Mouse (Mus musculus): ENCODE data around the gene Ing5.
"Not testable (repeated sequence)": the region's sequence is repeated elsewhere in the genome, so short reads cannot be mapped to it uniquely, and the experiment has no call there.

Gene Ing5

DNA sequence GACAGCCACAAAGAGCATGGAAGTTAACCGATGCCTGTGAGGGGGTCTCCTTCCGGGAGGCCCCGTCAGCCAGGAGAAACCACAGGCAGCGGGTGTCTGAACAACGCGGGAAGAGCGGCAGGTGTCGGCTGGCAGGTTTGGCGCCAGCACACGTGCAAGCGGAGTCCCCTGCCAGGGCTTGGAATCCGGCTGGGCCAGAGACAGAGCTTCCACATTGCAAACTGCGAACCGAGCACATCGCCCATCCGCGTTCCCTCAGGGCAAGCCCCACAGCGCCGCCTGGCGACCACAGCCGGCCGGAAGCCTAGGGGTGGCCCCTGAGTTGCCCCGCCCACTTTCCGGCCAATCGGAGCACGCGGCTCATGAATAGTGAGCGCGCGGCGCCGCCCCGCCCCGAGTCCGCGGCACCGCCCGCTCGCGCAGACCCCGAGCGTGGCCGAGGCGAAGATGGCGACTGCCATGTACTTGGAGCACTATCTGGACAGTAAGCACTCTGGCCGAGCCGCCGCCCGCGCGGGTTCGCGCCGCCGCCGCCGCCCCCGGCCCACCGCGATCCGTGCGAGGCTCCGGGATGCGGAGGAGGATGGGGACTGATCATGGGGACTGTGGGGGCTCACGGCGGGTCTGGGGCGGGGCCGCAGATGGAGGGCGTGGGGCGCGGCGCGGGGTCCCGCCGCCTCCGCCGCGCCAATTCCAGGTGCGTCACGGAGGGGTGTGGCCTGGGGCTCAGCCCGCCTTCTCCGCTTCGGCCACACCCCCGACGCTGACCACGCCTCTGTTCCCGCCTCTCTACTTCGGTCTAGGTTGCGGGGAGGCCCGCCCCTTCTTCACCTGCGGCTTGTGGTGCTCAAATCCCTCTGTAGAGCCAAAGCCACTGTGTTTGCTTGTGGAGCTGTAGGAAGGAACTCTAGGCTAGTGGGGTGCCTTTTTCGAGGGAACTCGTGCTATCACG is at the start of gene Ing5:
Gene Ing5, plus strand, starts transcription at position 410 of the 952 bp plus-strand sequence.
- peak; percentile 98 for DNase-seq (ENCODE audit: low read depth)

DNA sequence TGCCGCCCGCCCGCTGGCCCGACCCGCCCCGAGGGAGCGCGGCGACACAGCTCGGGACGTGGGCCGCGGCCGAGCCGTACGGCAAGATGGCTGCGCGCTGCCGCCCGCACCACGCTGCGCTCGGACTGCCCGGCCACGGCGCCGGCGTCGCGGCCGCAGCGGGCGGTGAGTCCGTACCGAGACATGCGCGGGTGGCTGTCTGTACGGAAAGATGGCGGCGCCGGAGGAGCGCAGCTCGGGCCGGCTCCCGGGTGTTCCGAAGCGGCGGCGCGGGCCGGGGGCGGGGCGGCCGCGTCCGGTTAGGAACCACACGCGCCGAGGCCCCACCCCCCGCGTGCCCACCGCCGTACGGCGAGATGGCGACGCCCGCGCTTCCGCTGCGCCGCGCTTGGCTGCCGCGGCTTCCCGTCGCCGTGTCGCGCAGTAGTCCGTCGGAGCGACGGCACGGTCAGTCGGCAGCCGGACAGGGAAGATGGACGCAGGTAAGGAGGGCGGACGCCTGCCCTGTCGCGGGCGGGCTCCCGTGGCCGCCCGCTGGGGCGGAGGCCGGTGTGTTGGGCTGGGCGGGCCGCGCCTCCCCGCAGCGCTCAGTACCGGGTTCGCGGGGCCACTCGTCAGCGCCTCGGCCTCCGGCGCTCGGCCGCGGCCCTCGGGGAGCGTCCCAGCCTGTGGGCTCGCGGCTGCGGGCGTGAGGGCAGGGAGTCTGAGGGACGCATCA is 49.0 kb upstream of the Ing5 start, which contains the start of gene Thap4:
Gene Thap4, minus strand, starts transcription at position 292 of the 718 bp plus-strand sequence.
- peak; percentile 91 for DNase-seq (ENCODE audit: low read depth)

DNA sequence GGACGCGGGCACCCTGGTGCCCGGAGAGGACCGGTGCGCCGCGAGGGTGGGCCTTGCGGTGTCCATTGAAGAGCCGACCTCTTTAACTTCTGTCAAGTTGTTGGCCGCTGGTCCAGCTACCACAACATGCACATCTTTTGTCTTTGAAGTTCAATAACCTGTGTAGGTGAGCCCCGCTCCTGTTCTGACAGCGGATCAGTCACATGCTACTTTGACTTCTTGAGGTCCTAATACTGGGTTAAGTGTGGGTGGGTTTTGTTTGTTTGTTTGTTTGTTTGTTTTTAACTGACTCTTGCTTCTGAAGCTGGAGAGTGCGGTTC is 48.5 kb upstream of the Ing5 start:
- DNase-seq (ENCODE audit: low read depth), result no peak

DNA sequence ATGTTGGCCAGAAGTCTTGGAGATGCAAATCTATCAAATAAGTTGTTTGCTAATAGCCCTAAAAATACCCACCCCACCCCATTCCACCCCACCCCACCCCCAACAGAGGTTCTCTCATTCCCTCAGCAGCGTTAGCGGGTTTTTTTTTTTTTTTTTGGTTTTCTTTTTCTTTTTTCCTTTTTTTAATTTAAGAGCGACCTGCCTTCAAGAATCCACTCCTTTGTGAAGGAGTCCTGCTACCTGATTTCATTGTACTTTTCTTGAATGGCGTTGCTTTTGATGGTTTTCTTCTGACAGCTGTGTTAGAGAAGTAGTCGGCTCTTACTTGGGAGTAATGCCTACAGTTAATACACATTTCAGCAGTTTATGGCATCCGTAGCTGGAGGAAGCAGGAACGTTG is 48.1 kb upstream of the Ing5 start:
- peak; percentile 29 for DNase-seq (ENCODE audit: low read depth)

DNA sequence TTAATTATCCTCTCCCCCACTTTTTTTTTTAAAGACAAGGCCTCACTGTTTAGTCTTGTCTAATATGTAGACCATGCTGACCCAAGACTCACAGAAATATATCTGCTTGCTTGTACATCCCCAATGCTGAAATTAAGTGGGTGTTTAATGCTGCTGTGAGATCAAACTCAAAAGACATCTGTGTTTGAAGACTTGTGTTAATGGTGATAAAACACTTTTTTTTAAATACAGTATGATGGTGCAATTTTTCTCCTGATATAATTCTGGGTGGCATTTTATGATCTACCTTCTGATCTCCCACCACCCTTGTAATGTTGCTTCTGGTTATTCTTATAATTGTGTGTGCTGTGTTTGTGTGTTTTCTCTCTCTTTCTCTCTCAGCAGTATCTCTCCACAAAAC is 47.6 kb upstream of the Ing5 start:
- DNase-seq (ENCODE audit: low read depth), result peak; percentile 7

DNA sequence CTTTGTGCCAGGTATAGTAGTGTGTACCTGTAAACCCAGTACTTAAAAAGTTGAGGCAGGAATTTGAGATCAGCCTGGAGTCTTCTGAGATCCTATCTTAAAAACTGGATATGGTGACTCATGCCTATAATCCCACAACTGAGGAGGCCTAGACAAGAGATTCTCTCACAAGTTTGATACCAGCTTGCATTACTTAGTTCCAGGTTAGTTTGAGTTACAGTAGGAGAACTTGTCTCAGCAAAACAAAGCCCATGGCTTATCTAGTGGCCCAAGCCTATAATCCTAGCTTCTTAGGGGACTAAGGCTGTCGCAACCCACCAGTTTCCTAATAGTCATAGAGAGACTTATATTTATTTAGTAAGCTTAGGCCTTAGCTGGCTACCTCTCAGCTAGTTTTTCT is 43.7 kb upstream of the Ing5 start:
- DNase-seq (ENCODE audit: low read depth), result no peak

DNA sequence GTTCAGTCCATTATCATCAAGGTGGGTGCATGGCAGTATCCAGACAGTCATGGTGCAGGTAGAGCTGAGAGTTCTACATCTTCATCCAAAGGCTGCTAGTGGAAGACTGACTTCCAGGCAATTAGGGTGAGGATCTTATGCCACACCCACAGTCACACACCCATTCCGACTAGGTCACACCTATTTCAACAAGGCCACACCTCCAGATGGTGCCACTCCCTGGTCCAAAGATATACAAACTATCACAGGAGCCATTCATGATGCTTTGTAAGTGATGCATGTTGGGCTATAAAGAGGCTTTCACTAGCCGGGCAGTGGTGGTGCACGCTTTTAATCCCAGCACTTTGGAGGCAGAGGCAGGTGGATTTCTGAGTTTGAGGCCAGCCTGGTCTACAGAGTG is 40.2 kb upstream of the Ing5 start:
- DNase-seq (ENCODE audit: low read depth), result not testable (repeated sequence)

DNA sequence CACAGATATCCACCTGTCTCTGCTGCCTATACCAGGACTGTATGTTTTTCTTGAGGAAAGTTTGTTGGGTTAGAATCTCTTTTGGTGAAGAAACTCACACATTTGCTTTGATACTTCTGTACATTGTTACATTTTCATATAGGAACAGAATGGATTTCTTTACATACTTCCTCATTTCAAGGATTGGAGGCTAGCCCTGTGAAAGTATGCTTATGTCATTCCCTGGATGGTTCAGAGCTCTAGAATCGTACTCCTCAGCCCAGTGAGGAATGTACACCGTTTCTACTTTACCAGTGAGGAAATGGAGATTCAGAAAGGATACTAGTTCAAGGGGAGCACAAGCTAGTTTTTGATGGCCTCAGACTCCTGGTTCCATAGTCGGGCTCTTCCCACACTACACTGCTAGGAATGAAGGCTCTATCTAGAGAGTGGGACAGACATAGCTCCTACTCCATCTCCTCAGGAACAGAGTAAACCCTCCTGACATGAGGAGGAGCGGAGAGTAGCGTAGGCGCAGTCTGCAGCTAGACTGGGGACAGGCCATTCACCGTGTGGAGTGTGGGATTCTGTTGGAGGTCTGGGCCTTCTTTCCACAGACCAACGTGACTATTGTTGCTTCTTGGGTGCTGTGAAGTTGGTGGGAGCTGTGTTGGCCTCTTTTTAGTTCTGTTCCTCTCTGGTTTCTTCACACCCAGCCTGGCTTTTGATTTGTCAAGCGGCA is 38.7 kb upstream of the Ing5 start:
- DNase-seq (ENCODE audit: low read depth), result no peak

DNA sequence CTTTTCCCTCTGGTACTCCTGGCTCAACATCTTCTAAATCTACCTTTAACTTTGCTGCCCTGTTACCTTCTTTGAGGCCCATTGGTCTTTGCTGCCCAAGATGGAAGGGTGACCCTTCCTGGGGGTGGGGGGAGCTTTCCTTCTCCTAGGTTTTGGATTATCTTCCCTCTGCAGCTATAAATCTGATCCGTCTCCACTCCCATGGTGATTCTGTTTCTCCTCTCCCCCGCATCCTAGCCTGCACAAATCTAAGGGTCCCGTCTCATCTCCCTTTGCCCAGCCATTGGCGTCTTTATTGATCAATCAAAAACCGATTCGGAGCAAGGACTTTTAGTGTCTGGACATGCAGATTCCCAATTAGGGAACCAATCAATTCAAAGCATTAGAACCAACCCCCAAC is 36.2 kb upstream of the Ing5 start:
- no peak for DNase-seq (ENCODE audit: low read depth)

DNA sequence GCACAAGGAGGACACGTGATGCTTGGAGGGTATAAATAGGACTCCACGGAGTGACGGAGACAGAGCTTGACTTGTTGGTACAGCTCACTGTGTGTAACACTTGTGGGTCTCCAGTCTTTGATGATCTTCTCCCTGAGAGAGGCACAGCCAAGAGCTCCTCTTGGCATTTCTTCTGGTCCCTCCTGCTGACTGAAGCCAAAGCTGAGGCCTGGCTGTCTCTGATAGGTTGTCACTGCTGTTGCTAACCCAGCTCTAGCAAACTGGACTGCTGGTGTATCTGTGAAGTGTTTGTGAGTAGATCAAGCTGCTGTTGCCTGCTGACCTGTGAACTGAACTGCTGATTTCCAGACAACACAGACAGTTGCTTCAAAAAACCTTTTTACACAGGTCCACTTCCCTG is 33.9 kb upstream of the Ing5 start:
- DNase-seq (ENCODE audit: low read depth), result no peak

DNA sequence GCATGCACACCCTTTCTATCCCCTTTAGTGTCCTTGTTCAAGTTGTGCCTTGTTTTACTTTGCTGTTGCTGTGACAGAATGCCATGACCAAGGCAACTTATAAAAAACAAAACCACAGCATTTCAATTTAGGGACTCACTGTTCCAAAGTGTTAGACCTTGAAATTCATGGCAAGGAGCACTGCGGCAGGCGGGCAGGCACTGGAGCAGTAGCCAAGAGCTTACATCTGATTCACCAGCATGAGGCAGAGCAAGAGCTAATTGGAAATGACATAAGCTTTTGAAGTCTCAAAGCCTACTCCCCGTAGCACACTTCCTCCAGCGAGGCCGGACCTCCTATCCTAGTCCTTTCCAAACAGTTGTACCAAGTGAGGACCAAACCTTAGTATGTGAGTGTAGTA is 27.1 kb upstream of the Ing5 start:
- no peak for DNase-seq (ENCODE audit: low read depth)

DNA sequence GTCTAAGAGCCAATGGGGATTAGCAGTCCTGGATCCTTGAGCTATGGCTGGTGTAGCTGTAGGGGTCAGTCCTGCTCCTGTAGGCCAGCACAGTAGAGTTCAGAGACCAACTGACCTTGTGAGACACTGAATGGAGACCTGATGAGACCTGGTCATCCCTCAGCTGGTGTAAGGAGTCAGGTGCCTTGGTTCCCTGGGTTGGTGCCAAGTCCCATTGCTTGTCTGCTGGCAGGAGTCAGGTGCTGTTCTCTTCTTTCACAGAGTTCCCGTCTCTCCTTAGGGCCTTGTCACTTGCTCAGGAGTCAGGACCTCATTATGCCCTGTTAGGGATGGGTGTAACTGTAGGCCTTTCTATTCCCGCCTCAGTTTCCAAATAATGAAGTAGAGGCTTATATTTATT is 16.9 kb upstream of the Ing5 start:
- DNase-seq (ENCODE audit: low read depth), result no peak

DNA sequence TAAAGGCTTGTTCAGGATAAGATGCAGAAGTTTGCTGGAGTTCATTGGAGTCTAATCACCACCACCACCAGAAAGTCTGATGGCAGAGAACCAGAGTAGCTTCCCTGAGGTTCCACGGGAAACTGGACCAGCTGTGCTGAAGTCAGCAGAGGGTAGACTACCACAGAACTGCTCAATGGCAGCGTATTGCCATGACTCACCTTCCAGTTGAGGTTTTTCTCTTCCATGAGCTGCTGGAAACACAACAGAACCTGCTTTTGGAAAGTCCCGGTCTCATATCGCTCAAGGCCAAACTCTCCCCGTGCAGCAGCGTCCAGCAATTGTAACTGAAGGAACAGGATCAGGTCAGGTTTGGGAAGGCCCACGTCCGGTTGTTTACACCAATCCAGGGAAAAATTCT is 9.2 kb upstream of the Ing5 start:
- DNase-seq (ENCODE audit: low read depth), result no peak

DNA sequence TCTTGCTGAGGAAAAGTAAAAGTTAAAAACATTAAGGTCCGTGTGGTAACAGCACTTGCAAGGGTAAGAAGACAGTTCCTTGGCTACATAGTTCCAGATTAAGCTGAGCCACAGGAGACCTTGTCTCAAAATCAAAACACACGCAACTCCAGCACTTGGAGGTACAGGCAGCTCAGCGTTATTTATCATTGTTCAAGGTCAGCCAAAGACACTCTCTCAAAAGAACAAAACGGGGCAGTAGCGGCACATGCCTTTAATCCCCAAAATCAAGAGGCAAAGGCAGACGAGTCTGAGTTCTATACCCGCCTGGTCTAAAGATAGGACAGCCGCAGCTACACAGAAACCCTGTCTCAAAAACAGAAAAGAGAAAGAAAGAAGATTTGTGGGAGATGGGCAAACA is 7.9 kb upstream of the Ing5 start:
- no peak for DNase-seq (ENCODE audit: low read depth)

DNA sequence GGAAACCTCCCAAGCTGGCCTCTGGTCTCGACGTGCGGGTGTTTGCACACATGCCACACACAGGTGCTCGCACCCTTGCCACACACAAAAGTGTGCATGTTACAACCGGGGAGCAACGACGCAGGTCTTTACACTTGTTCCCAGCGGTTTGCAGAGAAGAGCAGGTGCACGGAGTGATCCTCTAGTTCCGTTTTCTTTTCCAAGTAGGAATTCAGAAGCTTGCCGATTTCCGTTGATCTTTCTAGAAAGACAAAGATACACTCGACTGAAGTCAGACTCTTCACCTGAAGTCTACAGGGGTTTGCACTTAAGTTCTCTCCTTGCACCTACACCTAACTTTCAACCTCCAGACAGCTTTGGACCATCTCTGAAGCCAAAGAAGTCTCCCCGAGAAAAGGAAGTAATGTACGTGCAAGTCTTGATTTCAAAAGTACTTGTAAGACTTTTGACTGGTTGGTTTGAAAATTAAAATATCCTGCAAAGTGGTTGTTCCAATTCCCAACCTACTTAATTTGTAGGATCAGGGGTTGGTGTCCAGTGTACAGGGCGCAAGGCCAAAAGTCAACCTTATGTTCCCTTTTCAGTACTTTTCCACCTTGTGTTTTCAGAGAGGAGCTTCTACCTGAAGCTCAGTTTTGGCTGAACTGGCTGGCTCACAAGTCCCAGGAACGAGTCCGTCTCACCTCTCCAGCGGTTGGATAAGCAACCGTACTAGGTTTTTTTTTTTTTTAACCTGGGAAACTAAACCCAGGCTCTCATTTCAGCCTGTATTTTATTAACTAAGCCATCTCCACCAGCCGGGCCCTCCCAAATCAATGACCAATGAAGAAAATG is 2.9 kb upstream of the Ing5 start:
- DNase-seq (ENCODE audit: low read depth), result peak; percentile 41

DNA sequence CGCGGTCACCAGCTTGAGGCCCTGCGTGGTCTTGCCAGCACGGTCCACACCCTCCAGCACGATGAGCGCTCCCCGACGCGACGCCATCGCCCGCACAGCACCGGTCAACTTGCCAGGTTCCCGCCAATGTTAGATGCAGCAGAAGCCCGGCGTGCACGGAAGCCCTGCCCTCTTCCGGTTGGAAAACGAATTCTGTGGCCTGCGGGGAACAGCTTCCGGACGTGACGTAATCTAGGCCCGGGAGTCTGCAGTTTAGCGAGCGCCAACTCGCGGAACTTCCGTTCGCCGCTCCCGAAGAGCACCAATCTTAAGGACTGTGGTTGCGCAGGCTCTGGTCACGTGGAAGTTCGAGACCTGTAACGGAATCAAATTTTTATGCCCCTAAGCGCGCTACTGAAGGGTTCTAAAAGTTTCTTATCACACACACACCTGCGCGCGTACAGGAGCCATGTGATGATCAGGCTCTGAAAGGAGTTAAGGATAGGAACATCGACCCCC is 2.0 kb upstream of the Ing5 start, which contains the start of gene Dtymk:
Gene Dtymk, minus strand, starts transcription at position 194 of the 498 bp plus-strand sequence.
- peak; percentile 98 for DNase-seq (ENCODE audit: low read depth)

DNA sequence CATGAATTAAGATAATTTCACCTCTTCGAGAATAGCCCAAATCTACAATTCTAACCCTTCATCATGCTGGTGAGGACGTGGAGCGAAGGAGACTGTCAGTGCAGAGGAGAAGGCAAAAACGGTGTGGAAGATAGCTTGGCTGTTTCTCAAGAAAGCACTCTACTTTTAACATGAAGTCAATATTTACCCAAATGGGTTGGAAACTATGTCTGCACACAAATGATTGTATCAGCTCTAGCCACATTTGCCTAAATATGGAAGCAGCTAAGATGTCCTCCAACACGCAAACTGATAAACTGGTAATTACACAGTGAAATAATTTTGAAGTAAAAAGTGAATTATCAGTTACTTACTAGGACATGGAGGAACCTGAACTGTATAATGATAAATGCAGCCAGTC is 994 bp upstream of the Ing5 start:
- peak; percentile 50 for DNase-seq (ENCODE audit: low read depth)

DNA sequence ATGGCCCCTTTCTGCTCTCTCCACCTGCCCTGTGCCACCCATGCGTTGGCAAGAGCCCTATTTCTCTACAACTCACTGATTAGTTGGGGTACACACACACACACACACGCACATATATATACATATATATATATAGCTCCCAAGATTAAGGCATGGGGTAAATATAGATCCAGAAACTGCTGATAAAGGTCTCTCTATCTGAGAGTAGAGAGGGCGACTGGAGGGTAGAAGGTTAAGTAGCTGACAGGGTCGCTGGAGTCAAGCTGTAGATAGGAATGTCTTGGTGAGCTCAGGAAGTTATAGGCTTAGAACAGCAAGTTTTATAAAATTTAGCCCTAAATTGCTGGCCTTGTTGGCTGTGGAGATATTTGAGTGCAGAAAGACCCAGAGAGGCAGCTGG is 1.1 kb downstream of the Ing5 start:
- DNase-seq (ENCODE audit: low read depth), result peak; percentile 19

DNA sequence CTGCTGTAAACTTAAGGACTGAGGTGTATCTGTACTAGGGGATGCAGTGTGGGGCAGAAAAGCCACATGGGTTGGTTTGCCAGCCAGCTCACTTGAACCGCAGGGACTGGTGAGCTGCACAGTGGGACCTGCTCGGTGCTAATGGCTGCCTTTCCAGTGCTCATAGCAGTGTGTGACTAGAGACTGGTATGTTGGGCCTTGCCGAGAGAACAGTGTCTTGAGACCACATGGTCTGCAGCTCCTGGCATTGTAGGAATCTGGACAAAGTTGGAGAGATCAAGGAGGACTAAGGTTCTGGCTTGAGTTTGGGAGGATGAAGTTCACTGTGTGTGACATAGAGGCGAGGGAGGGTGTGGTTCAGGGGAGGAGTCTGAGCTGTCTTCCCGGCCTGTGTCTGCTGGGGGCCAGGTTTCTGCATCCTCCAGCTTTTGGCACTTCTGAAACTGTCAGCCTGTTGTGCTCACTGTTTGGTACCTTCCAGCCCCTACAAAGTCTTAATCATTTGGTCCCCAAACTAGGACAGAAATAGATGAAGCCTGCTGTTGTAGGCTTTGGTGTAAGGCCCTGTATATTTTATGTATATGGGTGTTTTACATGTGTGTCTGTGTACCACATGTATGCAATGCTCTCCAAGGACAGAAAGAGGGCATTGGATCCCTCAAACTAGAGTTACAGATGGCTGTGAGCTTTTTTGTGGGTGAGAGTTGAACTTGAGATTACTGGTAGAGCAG is 1.6 kb downstream of the Ing5 start:
- peak; percentile 32 for DNase-seq (ENCODE audit: low read depth)

DNA sequence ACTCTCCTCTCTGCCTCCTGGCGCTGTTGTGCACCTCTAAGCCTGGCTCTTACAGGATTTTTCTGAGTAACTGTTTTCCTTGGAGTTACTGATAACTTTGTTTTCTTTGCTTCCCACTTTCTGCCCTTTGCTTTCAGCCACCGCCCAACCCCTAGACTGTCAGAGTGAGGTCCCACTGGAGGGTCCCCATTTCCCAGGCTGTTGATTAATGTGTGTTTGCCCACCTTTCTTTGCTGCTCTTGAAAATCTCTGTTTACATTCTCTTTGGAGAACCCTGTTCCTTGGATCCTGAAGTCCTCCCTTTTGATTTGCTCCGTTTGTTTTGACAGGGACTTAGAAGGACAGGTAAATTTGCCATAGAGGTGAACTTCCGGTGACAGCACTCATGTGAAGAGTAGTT is 5.1 kb downstream of the Ing5 start:
- no peak for DNase-seq (ENCODE audit: low read depth)

DNA sequence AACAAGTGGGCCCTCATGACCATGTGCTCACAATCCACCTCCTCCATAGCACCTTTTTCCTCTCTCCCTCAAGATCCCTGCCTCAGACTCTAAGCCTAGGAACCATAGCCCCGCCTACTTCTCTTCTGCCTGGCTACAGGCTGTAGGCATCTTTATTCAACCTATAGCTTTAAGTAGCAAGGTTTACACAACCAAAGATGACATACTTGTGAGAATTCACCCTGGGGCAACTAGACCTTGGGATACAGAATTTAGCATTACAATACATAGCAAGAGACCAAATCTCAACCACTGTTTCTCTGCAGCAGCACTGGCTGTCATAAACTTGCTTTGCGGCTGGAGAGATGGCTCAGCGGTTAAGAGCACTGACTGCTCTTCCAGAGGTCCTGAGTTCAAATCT is 6.2 kb downstream of the Ing5 start:
- no peak for DNase-seq (ENCODE audit: low read depth)

Measured in induced T-regulatory cell, adult 2 months (primary cell).